Mouse (Mus musculus): ENCODE measurements at regions not wholly inside any gene's neighbourhood (a gene's known extent, or its start where the extent isn't known, plus 50 kb on each side); places are given as distances from the start of the nearest gene placed in this dataset.

DNA sequence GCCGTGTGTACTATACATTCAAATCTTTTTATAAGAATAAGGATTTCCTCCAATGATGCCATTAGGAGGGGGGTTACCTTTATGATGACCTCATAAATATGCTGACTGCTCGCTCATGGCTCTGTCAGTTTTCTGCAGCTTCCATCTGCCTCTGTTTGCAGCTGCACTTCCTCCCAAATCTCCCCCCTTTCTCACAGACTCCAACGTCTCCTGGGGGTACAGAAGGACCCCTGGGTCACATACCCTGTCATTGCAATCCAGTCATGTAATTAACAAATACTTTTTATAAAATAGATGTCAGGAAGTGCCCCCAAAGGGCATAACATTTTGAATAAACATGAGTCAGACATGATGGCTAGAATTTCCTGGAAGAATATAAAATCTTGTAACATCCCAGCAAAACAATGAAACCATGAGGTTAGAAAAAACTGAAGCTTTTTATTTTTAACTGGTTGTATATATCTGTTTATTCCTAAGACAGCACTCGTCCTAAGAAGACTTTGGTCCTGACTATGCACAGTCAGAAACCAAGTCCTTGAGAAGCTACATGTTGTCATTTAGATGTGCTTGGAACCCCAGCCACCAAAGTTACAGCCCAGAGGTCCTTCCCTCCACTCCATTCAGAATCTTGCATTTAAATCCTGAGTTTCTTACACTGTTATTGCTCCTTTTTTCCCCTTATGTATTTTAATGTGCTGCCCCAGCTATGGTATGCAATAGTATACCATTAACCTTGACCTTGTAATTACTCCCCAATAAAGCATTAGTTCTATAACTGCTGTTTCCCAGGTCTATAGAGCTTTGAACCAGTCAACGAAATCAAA is 386.0 kb upstream of the Pik3r1 start:
- 0 out of 2 replicates have a peak, but pooled peaks have one; percentile 14 for ATAC-seq (ENCODE audit: low FRiP score)
- Histone ChIP-seq H3K9ac (no peak overlapping the region), H3K9me3 (ENCODE audit: control insufficient read depth, low read length) (no peaks in the 10 kb centered on the region), H3K36me3 (replicated peaks; ENCODE audit: control insufficient read depth, insufficient read depth) (no peaks in the 10 kb centered on the region), H3K4me3 (replicated peaks; ENCODE audit: low read length) (no peak overlapping the region), H3K27me3 (ENCODE audit: control insufficient read depth, insufficient read depth, low read length) (0 out of 2 replicates have a peak, but pooled peaks cover 6% of the 10 kb centered on the region), H3K27ac (0 out of 2 replicates have a peak overlapping the region, but pooled peaks have one; percentile 27), H3K4me1 (replicated peaks; ENCODE audit: control insufficient read depth, insufficient read depth, low read length) (no peaks in the 10 kb centered on the region), H3K4me2 (replicated peaks) (no peak overlapping the region; the same call in 1 of the 2 replicates)
- 36% methylated on average over 5 of the region's 5 CpGs for WGBS
- no peak for DNase-seq (ENCODE audit: low spot score)

DNA sequence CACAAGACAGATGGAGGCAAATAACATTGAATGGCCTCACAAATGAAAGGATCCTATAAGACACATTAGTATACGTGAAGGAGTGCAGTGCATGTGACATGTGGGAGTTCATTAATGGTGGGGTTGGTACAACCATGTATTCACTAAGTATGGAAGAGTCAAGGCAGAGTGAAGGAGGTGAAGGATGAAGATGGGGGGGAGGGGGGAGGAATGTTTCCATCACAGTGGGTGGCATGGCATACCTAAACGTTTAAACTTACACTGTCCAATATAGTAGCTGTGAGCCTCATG is 386.5 kb upstream of the Pik3r1 start:
- H3K27ac ChIP-seq: no peak overlapping the region
- no peak for ATAC-seq (ENCODE audit: low FRiP score)

DNA sequence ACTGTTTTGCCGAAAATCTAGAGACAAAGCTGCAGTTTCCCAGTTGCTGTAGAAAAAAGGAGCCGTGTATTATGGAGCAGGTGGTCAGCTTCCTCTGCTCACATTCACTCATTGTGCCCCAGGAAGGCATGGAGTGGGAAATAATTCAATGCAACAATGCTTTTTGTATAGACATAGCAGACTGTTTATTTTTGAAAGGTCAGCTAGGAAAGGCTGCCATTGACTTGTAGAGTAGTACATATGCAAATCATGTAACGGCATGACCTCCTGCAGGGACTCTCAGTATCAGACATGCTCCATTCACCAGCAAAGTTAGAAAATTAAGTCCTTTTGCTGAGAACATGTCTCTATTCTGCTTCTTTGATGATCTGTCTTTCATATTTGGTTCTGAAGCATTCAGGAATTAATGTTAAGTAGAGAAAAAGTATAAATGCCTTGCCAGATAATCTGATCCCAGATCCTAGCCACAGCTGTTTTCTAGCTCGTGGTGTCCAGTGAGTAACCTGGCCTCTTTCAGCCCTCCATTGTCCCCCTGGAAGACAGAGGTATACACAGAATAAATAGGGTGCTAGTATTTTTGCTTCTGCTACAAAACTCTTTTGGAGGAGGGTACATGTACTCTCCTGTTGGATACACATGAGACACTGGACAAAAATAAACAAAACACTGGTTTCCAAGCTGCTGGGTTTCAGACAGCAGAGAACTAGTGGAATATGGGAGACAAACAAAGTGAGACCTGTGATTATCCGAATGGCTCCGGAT is 389.5 kb upstream of the Pik3r1 start:
- H3K4me2 ChIP-seq (replicated peaks): no peak overlapping the region
- H3K9me3 ChIP-seq (ENCODE audit: control insufficient read depth, low read length): no peaks in the 10 kb centered on the region
- no peaks in the 10 kb centered on the region for H3K36me3 ChIP-seq (replicated peaks; ENCODE audit: control insufficient read depth, insufficient read depth)
- H3K27ac ChIP-seq: no peak overlapping the region
- H3K27me3 ChIP-seq (ENCODE audit: control insufficient read depth, insufficient read depth, low read length): 0 out of 2 replicates have a peak, but pooled peaks cover 6% of the 10 kb centered on the region
- DNase-seq (ENCODE audit: low spot score): no peak
- no peak overlapping the region for H3K9ac ChIP-seq
- H3K4me1 ChIP-seq (replicated peaks; ENCODE audit: control insufficient read depth, insufficient read depth, low read length): no peaks in the 10 kb centered on the region
- no peak for ATAC-seq (ENCODE audit: low FRiP score)
- WGBS: 35% methylated on average over 6 of the region's 6 CpGs
- no peak overlapping the region for H3K4me3 ChIP-seq (replicated peaks; ENCODE audit: low read length)

More for the DNA sequence above, 386.5 kb upstream of the Pik3r1 start:
- WGBS: 48% methylated on average over 2 of the region's 2 CpGs
- H3K4me1 ChIP-seq (replicated peaks; ENCODE audit: control insufficient read depth, insufficient read depth, low read length): no peaks in the 10 kb centered on the region
- H3K4me3 ChIP-seq (replicated peaks; ENCODE audit: low read length): no peak overlapping the region
- no peaks in the 10 kb centered on the region for H3K36me3 ChIP-seq (replicated peaks; ENCODE audit: control insufficient read depth, insufficient read depth)
- no peak for DNase-seq (ENCODE audit: low spot score)
- H3K9me3 ChIP-seq (ENCODE audit: control insufficient read depth, low read length): no peaks in the 10 kb centered on the region
- H3K27me3 ChIP-seq (ENCODE audit: control insufficient read depth, insufficient read depth, low read length): 0 out of 2 replicates have a peak, but pooled peaks cover 6% of the 10 kb centered on the region
- H3K9ac ChIP-seq: no peak overlapping the region
- H3K4me2 ChIP-seq (replicated peaks): no peak overlapping the region

DNA sequence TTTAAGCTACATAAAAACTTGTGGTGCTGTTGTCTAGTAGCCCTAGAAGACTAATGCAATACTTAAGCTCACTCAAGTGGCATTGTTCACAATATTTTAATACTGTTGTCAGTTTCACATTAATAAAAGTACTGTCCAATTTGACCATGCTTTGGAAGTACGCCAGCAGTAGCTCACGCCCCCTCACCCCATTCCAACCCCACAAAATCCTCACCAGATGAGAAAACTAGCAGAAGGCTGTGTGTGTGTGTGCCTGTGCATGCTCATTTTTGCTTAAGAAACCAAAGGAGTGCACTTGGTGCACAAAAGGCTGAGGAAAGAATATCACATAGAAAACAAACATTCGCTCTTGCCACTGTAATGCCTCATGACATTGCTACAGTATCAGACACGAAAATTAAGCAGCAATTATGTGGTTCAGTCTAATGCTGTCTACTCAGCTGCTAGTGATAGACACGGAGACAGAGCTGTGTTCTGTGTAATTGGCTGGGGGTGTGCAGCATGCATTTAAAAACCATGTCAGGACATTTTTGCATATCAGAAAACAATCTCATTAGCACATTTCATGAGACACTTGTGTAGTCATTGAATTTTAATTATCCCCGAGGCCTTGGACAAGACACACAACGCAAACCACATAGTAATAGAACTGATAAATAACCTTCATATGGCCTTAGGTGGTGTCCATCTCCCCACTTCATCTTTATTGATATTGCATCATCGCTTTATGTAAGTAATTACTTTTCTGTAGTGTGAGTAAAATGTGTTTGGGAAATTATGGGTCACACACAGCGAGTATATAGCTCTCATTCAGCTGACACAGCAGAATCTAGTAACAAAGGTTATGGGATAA is 405.6 kb upstream of the Pik3r1 start:
- Histone ChIP-seq H3K9ac (no peak overlapping the region), H3K36me3 (replicated peaks; ENCODE audit: control insufficient read depth, insufficient read depth) (no peaks in the 10 kb centered on the region), H3K4me1 (replicated peaks; ENCODE audit: control insufficient read depth, insufficient read depth, low read length) (no peaks in the 10 kb centered on the region), H3K4me3 (replicated peaks; ENCODE audit: low read length) (no peak overlapping the region), H3K27ac (no peak overlapping the region), H3K27me3 (ENCODE audit: control insufficient read depth, insufficient read depth, low read length) (no peaks in the 10 kb centered on the region), H3K9me3 (ENCODE audit: control insufficient read depth, low read length) (no peaks in the 10 kb centered on the region), H3K4me2 (replicated peaks) (no peak overlapping the region)
- no peak for DNase-seq (ENCODE audit: low spot score)
- 64% methylated on average over 9 of the region's 9 CpGs for WGBS
- ATAC-seq (ENCODE audit: low FRiP score): no peak

DNA sequence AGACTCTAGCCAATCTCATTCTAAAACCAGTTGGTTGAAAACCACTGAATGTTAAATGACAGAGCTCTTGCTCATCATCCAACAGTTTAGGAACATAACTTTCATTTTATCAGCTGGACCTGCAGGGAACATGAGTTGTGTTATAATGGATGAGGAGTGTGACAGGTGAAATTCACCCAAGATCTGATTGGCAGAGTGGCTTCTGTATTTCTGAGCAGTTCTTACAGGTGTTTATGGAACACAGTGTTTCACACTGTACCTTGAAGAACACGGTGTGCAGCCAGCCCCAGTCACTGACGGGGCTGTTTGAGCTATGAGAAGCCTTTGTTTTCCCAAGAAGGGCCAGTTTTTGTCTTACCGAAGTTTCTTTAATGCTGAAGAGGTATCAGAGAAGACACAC is 406.4 kb upstream of the Pik3r1 start:
- ATAC-seq (ENCODE audit: low FRiP score): no peak
- WGBS: 88% methylated on average over 3 of the region's 3 CpGs
- Histone ChIP-seq H3K4me2 (replicated peaks) (no peak overlapping the region), H3K9me3 (ENCODE audit: control insufficient read depth, low read length) (no peaks in the 10 kb centered on the region), H3K27me3 (ENCODE audit: control insufficient read depth, insufficient read depth, low read length) (no peaks in the 10 kb centered on the region), H3K9ac (no peak overlapping the region), H3K27ac (no peak overlapping the region), H3K4me3 (replicated peaks; ENCODE audit: low read length) (no peak overlapping the region), H3K36me3 (replicated peaks; ENCODE audit: control insufficient read depth, insufficient read depth) (no peaks in the 10 kb centered on the region), H3K4me1 (replicated peaks; ENCODE audit: control insufficient read depth, insufficient read depth, low read length) (no peaks in the 10 kb centered on the region)
- no peak for DNase-seq (ENCODE audit: low spot score)

DNA sequence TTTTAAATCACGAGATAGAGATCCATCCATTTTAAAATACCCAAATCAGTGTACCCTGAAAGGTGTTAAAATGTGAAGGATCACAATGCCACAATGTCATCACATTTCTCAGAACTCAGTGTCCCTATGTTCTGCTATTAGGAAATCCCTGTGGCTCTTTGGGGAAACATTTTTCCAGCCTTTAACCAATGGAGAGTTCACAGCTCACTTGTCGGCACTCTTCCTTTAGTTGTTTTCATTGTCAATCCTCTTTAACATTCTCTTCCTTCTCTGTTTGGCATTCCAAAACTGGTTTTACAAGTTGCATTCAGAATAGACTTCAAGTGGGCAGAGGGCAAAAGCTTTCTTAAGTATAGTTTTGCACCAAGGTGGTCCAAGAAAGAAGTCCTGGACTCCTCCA is 406.9 kb upstream of the Pik3r1 start:
- ATAC-seq (ENCODE audit: low FRiP score) (no peak), DNase-seq (ENCODE audit: low spot score) (no peak)
- H3K36me3 ChIP-seq (replicated peaks; ENCODE audit: control insufficient read depth, insufficient read depth): no peaks in the 10 kb centered on the region
- H3K9me3 ChIP-seq (ENCODE audit: control insufficient read depth, low read length): no peaks in the 10 kb centered on the region
- 87% methylated on average over 2 of the region's 2 CpGs for WGBS
- no peak overlapping the region for H3K27ac ChIP-seq
- no peaks in the 10 kb centered on the region for H3K4me1 ChIP-seq (replicated peaks; ENCODE audit: control insufficient read depth, insufficient read depth, low read length)
- no peak overlapping the region for H3K9ac ChIP-seq
- H3K27me3 ChIP-seq (ENCODE audit: control insufficient read depth, insufficient read depth, low read length): no peaks in the 10 kb centered on the region
- H3K4me3 ChIP-seq (replicated peaks; ENCODE audit: low read length): no peak overlapping the region
- no peak overlapping the region for H3K4me2 ChIP-seq (replicated peaks)

DNA sequence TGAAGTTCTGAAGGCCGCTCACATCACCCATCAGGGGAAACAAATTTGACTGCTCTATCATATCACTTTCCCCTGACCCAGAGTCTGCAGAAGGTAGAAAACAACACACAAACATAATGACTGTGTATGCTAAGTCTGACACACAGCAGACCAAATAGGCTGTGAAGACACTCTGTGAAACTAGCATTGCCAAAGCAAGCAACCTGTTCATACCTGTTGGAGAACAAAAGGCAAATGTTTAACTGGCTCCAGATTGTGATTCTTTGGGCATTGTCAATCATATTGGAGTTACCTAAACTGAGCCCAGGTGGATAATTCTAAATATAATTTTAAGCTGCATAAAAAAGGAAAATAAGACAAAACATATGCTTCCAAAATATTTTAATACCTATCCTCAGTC is 407.4 kb upstream of the Pik3r1 start:
- H3K4me1 ChIP-seq (replicated peaks; ENCODE audit: control insufficient read depth, insufficient read depth, low read length): no peaks in the 10 kb centered on the region
- H3K27me3 ChIP-seq (ENCODE audit: control insufficient read depth, insufficient read depth, low read length): no peaks in the 10 kb centered on the region
- no peak overlapping the region for H3K4me3 ChIP-seq (replicated peaks; ENCODE audit: low read length)
- H3K9ac ChIP-seq: no peak overlapping the region
- H3K27ac ChIP-seq: no peak overlapping the region
- no peaks in the 10 kb centered on the region for H3K36me3 ChIP-seq (replicated peaks; ENCODE audit: control insufficient read depth, insufficient read depth)
- H3K9me3 ChIP-seq (ENCODE audit: control insufficient read depth, low read length): no peaks in the 10 kb centered on the region
- no peak for ATAC-seq (ENCODE audit: low FRiP score)
- no peak for DNase-seq (ENCODE audit: low spot score)
- no peak overlapping the region for H3K4me2 ChIP-seq (replicated peaks)
- 95% methylated on average over 1 of the region's 1 CpGs for WGBS

DNA sequence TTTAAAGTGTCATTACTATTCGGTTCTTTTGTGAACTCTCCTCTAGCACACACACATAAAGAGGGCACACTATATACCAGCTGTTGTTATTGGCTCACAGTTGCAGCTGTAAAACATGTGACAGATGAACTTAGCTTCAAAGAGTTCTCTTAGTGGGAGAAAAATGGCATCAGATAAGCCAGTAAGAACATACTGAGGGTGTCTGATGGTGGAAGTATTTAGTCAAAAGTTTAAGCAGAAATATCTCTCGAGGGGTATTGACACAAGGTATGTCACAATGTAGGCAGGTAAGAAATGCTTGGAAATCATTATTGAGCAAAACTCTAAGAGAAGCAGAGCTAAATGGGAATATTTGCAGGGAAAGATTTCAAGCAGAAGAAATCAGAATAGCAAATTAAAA is 408.4 kb upstream of the Pik3r1 start:
- H3K27me3 ChIP-seq (ENCODE audit: control insufficient read depth, insufficient read depth, low read length): no peaks in the 10 kb centered on the region
- WGBS: 85% methylated on average over 2 of the region's 2 CpGs
- H3K27ac ChIP-seq: no peak overlapping the region
- ATAC-seq (ENCODE audit: low FRiP score): no peak
- no peak overlapping the region for H3K4me2 ChIP-seq (replicated peaks)
- DNase-seq (ENCODE audit: low spot score): no peak
- no peaks in the 10 kb centered on the region for H3K36me3 ChIP-seq (replicated peaks; ENCODE audit: control insufficient read depth, insufficient read depth)
- no peaks in the 10 kb centered on the region for H3K4me1 ChIP-seq (replicated peaks; ENCODE audit: control insufficient read depth, insufficient read depth, low read length)
- H3K4me3 ChIP-seq (replicated peaks; ENCODE audit: low read length): no peak overlapping the region
- H3K9ac ChIP-seq: no peak overlapping the region
- no peaks in the 10 kb centered on the region for H3K9me3 ChIP-seq (ENCODE audit: control insufficient read depth, low read length)

DNA sequence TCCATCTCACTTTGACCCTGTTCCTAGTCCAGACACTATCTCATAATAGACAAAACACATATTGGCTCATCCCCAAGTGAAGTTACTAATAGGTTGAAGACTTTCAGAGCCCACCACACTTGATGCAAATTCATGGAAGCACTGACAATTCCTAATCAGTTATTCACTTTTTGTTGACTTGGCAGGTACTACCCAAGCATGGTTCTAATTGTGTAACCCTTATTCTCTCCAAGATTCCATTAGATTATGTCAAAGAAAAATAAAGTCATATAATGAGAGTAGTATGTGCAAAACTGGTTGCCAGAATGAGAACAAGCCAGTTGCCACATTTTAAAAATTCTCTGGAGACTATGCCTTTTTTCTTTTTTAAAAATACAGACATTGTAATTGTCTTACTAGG is 426.7 kb upstream of the Pik3r1 start:
- no peaks in the 10 kb centered on the region for H3K4me1 ChIP-seq (replicated peaks; ENCODE audit: control insufficient read depth, insufficient read depth, low read length)
- H3K4me3 ChIP-seq (replicated peaks; ENCODE audit: low read length): no peak overlapping the region
- H3K27ac ChIP-seq: no peak overlapping the region
- no peak overlapping the region for H3K4me2 ChIP-seq (replicated peaks)
- ATAC-seq (ENCODE audit: low FRiP score): no peak
- no peaks in the 10 kb centered on the region for H3K36me3 ChIP-seq (replicated peaks; ENCODE audit: control insufficient read depth, insufficient read depth)
- H3K9me3 ChIP-seq (ENCODE audit: control insufficient read depth, low read length): no peaks in the 10 kb centered on the region
- no peak overlapping the region for H3K9ac ChIP-seq
- no peak for DNase-seq (ENCODE audit: low spot score)
- no peaks in the 10 kb centered on the region for H3K27me3 ChIP-seq (ENCODE audit: control insufficient read depth, insufficient read depth, low read length)

All from hindbrain, embryonic 14.5 days (tissue).